Comparison of ENCODE assay signal across 8 mouse cellular contexts in the genomic region with DNA sequence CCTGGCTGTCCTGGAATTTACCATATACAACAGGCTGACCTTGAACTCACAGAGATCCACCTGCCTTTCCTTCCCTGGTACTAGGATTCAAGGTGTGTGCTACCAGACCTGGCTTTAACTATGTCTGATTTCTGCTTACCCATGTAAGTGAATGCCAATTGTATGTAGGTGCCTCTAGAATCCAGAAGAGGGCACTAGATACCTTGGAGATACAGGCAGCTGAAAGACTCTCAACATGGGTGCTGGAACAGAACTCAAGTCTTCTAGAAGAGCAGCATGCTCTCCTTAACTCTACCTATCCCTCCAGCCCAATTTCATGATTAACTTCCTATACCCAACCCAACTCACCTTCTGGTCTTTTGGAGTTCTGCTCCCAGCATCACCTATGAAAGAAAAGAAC. TPM values are rescaled to one million over a fixed set of nuclear protein-coding genes. Genes with fewer than 3 reads are reported as not detected.
DNase-seq lines count a peak whose midpoint lies in the region; ATAC-seq and TF ChIP-seq lines count a peak whose summit lies in the region.

No protein-coding gene starts in this region.

- H3K9me3 ChIP-seq in heart, embryonic 11.5 days (replicated peaks; ENCODE audit: control insufficient read depth, low read length), result no peaks in the 10 kb centered on the region

- no peak for ATAC-seq in heart, embryonic 11.5 days (replicated peaks; ENCODE audit: insufficient number of reproducible peaks, low FRiP score, low TSS enrichment)

- no peaks in the 10 kb centered on the region for H3K27me3 ChIP-seq in heart, embryonic 11.5 days (ENCODE audit: control insufficient read depth, insufficient read depth, low read length)
- no peaks in the 10 kb centered on the region for H3K27me3 ChIP-seq in thymus, adult 2 months (ENCODE audit: control insufficient read depth, insufficient read depth, low read length)

- H3K9ac ChIP-seq in heart, embryonic 11.5 days (ENCODE audit: low read depth, low read length), result no peak overlapping the region

- no peak for TF ChIP-seq POLR2A in thymus, adult 2 months (IDR thresholded peaks at IDR 0.05; ENCODE audit: control insufficient read depth, extremely low read depth, insufficient read depth, low read length, poor library complexity)
- TF ChIP-seq POLR2A in cortical plate, adult 2 months (IDR thresholded peaks at IDR 0.05; ENCODE audit: extremely low read depth, insufficient read depth, low read length), result no peak

- H3K4me2 ChIP-seq in heart, embryonic 11.5 days, result no peak overlapping the region

- H3K36me3 ChIP-seq in heart, embryonic 11.5 days (ENCODE audit: control insufficient read depth, insufficient read depth, low read length), result peaks cover 29% of the 10 kb centered on the region
- peaks cover 57% of the 10 kb centered on the region for H3K36me3 ChIP-seq in thymus, adult 2 months (ENCODE audit: control insufficient read depth, insufficient read depth, low read length)

- TF ChIP-seq CTCF in thymus, adult 2 months (IDR thresholded peaks at IDR 0.05; ENCODE audit: borderline replicate concordance, control insufficient read depth, extremely low read depth, insufficient read depth, low read length, poor library complexity), result no peak
- peak; percentile 48; the same call in 1 of the 2 replicates for TF ChIP-seq CTCF in cortical plate, adult 2 months (IDR thresholded peaks at IDR 0.05; ENCODE audit: extremely low read depth, insufficient read depth, low read length)

- no peak overlapping the region for H3K27ac ChIP-seq in heart, embryonic 11.5 days (ENCODE audit: low read depth, low read length)
- H3K27ac ChIP-seq in thymus, adult 2 months (ENCODE audit: control insufficient read depth, insufficient read depth, low read length), result no peak overlapping the region
- no peak overlapping the region for H3K27ac ChIP-seq in cortical plate, adult 2 months (ENCODE audit: insufficient read depth, low read length)

- no peak overlapping the region for H3K4me3 ChIP-seq in heart, embryonic 11.5 days (ENCODE audit: low read depth, low read length)
- no peak overlapping the region for H3K4me3 ChIP-seq in thymus, adult 2 months (ENCODE audit: control insufficient read depth, insufficient read depth, low read length)
- no peak overlapping the region for H3K4me3 ChIP-seq in cortical plate, adult 2 months (ENCODE audit: insufficient read depth, low read length)

- no peaks in the 10 kb centered on the region for H3K4me1 ChIP-seq in heart, embryonic 11.5 days (ENCODE audit: control insufficient read depth, insufficient read depth, low read length)
- no peaks in the 10 kb centered on the region for H3K4me1 ChIP-seq in thymus, adult 2 months (replicated peaks; ENCODE audit: control insufficient read depth, insufficient read depth, low read length)
- H3K4me1 ChIP-seq in cortical plate, adult 2 months (ENCODE audit: control insufficient read depth, insufficient read depth, low read length), result no peaks in the 10 kb centered on the region

- DNase-seq in heart, adult 18-20 months, result peak; percentile 24
- peak; percentile 32 for DNase-seq in thymus, adult 2 months
- no peak for DNase-seq in thymus, postnatal 36 days
- peak; percentile 24 for DNase-seq in mesoderm, embryonic 11.5 days (ENCODE audit: low read depth, low spot score)
- DNase-seq in right cerebral cortex, postnatal 36 days (ENCODE audit: low spot score in 2 of 2), result no peak
- no peak for DNase-seq in testis, postnatal 14 days (ENCODE audit: low spot score)

RNA-seq across cellular contexts. Expression of a gene that starts 7.5 kb away (rescaled TPM):
- 10 to 100 TPM; 10.9 to 11.6 TPM for total RNA-seq in heart, adult 18-20 months (2021)
- polyA plus RNA-seq in heart, embryonic 11.5 days (2014; fragmentation: Nextera tagmentation; extraction: Ambion mirVana), result 31.6 and 37.6 TPM in 2 replicates
- 30.7 and 31.8 TPM in 2 replicates for polyA plus RNA-seq in thymus, adult 2 months (2012; rRNA removed)
- 34.6 and 37.5 TPM in 2 replicates for polyA plus RNA-seq in cortical plate, adult 2 months (2012; rRNA removed)

RNA-seq across cellular contexts. Expression of a gene that starts 34.9 kb away (rescaled TPM):
- 10 to 100 TPM; 30.3 to 32.4 TPM for total RNA-seq in heart, adult 18-20 months (2021)
- 117 and 125 TPM in 2 replicates for polyA plus RNA-seq in heart, embryonic 11.5 days (2014; fragmentation: Nextera tagmentation; extraction: Ambion mirVana)
- 129 and 140 TPM in 2 replicates for polyA plus RNA-seq in thymus, adult 2 months (2012; rRNA removed)
- polyA plus RNA-seq in cortical plate, adult 2 months (2012; rRNA removed), result 101 and 110 TPM in 2 replicates

RNA-seq across cellular contexts. Expression of a gene that starts 42.5 kb away (rescaled TPM):
- total RNA-seq in heart, adult 18-20 months (2021), result under 1 TPM; 0.59 to 0.65 TPM
- polyA plus RNA-seq in heart, embryonic 11.5 days (2014; fragmentation: Nextera tagmentation; extraction: Ambion mirVana), result 0.84 and 1.5 TPM in 2 replicates
- polyA plus RNA-seq in thymus, adult 2 months (2012; rRNA removed), result 1.4 and 1.5 TPM in 2 replicates
- polyA plus RNA-seq in cortical plate, adult 2 months (2012; rRNA removed), result 2.3 and 2.4 TPM in 2 replicates

RNA-seq across cellular contexts. Expression of a gene that starts 53.1 kb away (rescaled TPM):
- not detected for total RNA-seq in heart, adult 18-20 months (2021)
- not detected in 2 replicates for polyA plus RNA-seq in heart, embryonic 11.5 days (2014; fragmentation: Nextera tagmentation; extraction: Ambion mirVana)
- polyA plus RNA-seq in thymus, adult 2 months (2012; rRNA removed), result not detected in 2 replicates
- not detected in 2 replicates for polyA plus RNA-seq in cortical plate, adult 2 months (2012; rRNA removed)

Comparison
In these comparisons a context has a peak if more than half of its experiments do, and no peak if none do; other contexts are left out.
1. DNase-seq: peak in heart, adult 18-20 months (2 of 2), thymus, adult 2 months (single experiment) and mesoderm, embryonic 11.5 days (single experiment); none in thymus, postnatal 36 days (0 of 2), right cerebral cortex, postnatal 36 days (0 of 2) and testis, postnatal 14 days (single experiment).